Mouse (Mus musculus) olfactory bulb, adult 2 months (tissue): Measurements from ENCODE around the gene Snapin.

Experiments used
- CTCF ChIP-seq: fragments of 200-500 bp; IDR thresholded peaks from 2 replicates; pipeline ENCODE4 v1.5.1; 2012; ENCODE audit warnings: low read depth, mild to moderate bottlenecking, low read length, moderate library complexity; ENCODE audit not compliant: insufficient read depth
- POLR2A ChIP-seq: fragments of 200-500 bp; IDR thresholded peaks from 2 replicates; pipeline ENCODE4 v1.6.1; 2012; ENCODE audit warnings: mild to moderate bottlenecking, low read depth, low read length, moderate library complexity; ENCODE audit not compliant: insufficient read depth

DNA sequence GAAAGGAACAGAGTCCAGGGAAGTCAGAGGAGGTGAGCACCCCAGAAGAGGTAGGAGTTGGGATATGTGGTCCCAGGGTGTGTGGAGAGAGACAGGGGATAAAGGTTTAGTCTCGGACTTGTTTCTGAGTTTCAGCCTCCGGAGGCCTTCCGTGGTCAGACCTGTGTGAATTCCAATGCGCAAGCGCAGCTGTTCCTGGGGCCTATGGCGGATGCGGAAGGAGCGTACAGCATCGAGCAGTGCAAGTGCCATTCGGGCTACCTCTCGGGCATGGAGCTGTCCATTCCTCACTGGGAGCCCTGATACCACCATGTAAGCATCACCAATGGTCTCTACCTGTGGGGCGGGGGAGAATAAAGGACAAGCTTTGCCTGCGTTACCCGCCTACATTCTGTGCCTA, 35.9 kb downstream of the Snapin start:
- TF ChIP-seq CTCF, result no peak
- TF ChIP-seq POLR2A, result no peak
